Mouse (Mus musculus): ENCODE measurements around the gene Cmklr1.

DNA sequence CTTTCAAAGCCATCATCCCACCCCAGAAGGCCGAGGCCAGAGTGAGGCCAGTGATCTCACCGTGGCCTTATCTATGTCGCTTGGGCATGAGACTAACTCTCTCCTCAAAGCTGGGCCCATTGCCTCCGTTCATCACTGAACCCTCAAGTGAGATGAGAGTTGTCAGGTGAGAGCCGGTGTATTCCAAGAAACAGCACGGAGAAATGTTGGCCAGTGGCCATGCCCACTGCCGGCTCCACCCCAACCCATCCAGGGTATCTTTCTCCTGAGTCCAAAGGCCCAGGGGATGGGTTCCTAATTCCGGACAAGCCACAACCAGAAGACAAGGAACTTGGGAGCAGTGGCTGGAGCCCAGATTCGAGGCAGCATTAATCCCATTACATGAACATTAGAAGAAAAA, 46.8 kb downstream of the Cmklr1 start:
- TF ChIP-seq CTCF (IDR thresholded peaks at IDR 0.05; ENCODE audit: low read depth) (no peak), EP300 (optimal IDR thresholded peaks at IDR 0.05) (no peak)

Measured in stomach, postnatal 0 days (tissue).